Mouse (Mus musculus) embryo, embryonic 10 days (tissue): ENCODE measurements at regions not wholly inside any gene's neighbourhood (a gene's known extent, or its start where the extent isn't known, plus 50 kb on each side); places are given as distances from the start of the nearest gene placed in this dataset.

Source experiments
- DNase-seq: peaks from one replicate; pipeline ENCODE4 v3.0.0-alpha.2; 2015; ENCODE audit warnings: low spot score

GRCm38 (mm10) chr17:4198001-4198400 is 501.9 kb upstream of the Nox3 start:
- no peak for DNase-seq

GRCm38 (mm10) chr17:4199698-4200153 is 503.7 kb upstream of the Nox3 start:
- no peak for DNase-seq

- DNase-seq: no peak
Measured at GRCm38 (mm10) chr17:4201300-4201699, 505.2 kb upstream of the Nox3 start.

DNA sequence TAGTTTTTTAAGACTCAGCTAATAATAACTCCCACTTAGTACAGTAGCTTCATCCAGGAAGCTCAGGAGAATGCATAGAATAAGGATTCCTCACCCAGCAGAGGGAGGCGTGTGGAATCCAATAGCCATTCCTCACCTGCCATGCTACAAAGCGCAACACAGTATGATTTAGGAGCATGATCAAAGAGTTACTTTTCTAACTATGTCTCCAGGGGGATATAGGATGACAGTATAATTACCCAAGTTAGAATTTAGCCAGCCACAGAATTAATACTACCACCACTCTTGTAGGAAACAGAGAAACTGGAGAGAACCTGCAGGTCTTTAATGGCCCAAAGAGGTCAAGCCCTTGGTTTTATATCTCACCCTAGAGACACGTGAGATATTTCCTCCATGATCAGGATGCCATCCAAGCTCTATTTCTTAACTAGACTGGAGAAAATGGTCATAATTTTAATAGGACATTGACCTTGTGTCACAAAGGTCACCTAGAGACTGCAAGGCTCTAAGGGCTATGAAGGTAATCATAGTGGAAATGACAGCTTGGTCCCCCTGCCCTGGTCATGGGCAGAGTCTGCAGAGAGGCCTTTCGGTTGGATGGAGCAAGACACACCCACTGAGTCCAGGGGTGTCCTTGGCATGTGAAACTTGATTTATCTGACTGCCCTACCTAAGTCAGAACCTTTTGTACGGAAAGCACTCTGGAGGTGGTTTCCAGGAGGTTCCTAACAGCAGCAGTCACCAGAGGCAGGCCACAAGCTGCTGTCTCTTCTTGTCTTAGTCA is 512.3 kb upstream of the Nox3 start:
- DNase-seq: no peak

DNA sequence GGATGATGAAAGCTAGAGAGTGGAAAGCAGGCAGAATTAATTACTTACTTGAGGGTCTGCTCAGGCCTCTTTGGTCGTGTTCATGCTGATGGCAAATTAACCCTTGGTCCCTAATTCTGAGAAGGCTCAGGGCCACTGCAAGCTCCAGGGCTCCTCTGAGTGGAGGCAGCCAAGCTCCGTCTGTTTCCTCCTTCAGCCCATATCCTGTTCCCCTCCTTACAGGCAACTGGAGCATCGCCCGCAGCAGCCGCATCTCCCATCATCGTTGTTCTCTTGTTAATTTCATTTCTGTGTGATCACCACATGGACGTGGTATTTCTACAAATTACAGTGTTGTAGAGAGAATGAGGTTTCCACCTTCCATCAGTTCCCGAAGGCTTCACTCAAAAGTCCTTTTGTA is 513.6 kb upstream of the Nox3 start:
- no peak for DNase-seq

DNA sequence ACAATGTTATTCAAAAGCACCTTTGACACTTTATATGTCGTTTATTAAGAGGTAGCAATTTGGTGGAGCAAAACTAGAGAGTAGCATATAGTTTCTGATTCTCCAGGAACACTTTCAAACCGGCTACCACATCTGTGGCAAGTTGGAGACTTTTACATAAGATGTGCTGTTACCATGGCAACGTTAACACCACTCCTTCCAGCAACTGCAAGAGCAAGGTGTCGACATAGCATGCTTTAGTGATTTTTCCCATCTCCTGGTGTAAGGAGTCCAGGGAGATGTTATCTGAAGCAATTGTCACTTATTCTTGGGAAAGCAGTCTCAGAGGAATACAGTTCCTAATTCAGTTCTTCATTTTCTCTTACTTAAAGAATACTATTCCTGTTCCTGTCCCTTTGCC is 516.5 kb upstream of the Nox3 start:
- peak; percentile 24 for DNase-seq

DNA sequence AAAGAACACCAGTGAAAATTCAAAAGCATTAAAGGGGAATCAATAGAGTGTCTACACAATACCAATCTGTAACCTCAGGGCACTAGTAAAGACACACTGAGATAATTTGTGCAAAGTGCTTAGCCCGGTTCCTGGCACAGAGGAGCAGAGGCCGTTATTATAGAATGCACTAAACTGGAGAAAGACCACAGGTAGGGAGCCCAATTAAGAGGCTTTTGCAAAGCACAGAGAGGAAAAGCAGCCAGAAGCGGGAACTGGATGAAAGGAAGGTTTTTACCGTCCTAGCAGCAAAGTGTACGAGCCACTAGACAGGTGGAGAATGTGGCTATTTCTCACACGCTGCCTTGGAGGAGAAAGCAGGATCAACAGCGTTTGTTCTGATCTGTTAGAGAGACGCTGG is 518.9 kb upstream of the Nox3 start:
- no peak for DNase-seq

GRCm38 (mm10) chr17:4216203-4216602 is 520.1 kb upstream of the Nox3 start:
- DNase-seq: no peak

DNA sequence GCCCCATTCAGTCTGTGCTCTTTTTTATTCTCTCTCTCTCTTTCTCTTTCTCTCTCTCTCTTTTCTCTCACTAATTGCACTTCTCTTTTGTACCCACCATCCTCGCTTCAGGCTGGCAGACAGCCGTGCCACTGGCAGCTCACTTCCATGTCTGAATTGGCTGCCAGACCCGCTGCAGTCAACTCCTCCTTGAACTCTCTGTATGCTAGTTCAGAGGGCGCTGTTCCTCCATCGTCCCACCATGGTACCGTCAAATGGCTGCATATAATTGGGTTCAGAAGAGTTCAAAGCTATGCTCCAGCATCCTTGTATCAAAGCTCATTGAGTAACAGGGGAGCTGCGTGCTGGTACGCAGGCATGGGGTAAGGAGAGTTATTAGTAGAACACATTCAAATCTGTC is 520.7 kb upstream of the Nox3 start:
- no peak for DNase-seq

DNA sequence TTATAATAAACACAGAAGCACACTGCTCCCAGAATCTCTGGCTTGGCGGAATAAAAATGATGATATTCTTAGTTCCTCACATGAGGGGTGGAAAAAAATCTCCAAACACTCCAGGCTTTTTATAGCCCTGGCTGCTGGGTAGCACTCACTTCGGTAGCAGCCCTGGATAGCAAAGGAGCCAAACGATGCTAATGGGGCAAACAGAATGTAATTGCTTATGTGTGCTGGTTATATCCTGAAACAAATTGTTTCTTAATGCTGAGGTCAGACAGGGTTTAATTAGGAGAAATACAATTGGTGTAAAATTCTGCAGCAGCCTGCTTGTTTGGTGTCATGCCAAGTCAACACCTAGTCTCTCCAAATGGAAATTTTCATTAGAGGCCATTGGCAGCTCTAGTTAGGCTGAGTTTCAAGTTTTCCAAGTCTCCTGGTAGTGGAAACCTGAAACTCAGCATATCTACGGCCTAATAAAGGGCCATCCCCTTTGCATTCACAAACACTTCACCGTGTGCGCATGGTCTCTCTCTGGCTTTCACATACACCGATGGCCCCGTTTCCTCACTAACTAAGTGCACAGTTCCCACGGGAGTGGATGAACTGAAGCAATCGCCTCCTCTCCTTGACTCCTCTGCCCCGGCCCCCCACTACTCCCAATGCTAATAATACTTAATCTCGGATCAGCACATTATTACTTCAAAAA is 524.8 kb upstream of the Nox3 start:
- DNase-seq: no peak

DNA sequence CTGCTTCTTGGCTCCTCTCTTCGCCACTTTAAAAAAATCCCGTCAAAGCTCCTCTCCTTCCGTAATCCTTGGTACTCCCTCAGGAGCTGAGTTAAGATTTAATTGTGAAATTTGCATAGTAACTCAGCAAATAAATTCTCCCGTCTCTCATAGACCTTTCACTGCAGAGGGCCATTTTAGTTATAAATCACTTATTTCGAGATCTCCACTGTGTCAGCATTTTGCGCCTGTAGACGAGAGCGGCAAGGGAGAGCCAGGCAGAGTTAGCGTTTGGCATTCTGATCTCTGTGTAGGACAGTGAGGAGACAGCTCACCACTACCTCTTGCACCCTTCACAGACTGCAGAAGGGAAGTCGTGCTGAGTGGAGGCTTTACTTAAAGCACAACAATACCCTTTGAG is 531.8 kb upstream of the Nox3 start:
- DNase-seq: no peak

DNA sequence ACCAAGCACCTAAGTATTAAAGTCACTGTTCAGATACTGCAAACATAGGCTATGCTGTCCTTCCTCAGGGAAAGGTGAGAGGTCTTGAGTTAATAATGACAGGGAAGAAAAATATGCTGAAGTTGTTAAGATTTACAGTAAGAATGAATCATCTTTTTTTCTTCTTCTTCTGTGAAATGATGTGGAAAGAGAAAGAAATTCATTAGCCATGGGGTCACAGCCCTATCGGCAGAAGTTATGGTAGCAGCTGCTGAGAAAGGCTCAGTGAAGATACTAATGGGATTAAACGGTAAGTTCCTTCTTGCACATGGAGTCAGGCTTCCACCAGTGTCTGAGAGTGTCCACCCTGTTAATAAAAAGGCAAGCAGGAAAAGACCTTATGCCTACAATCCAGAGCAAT is 533.9 kb upstream of the Nox3 start:
- no peak for DNase-seq

GRCm38 (mm10) chr17:4250476-4250875 is 554.4 kb upstream of the Nox3 start:
- no peak for DNase-seq

- DNase-seq: no peak
Measured at GRCm38 (mm10) chr17:4265471-4265870, 569.4 kb upstream of the Nox3 start.

DNA sequence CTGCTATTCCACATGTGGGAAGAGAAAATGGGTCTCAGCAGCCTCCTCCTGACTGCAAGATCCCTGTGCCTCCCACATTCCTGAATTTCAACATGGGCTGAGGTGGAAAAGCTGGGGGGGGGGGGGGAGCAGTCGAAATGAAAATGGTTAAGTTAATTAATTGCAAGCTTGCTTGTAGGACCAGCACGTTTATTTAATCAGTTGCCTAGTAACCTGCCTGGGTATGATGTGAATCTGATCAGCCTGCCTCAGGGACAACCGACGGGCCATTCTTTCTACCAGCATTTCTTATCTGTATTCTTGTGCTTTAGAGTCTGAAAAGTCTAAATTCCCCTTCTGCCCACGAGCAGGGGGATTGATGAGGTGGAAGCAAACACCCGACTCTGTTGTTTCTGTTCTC is 569.9 kb upstream of the Nox3 start:
- DNase-seq: peak; percentile 11

DNA sequence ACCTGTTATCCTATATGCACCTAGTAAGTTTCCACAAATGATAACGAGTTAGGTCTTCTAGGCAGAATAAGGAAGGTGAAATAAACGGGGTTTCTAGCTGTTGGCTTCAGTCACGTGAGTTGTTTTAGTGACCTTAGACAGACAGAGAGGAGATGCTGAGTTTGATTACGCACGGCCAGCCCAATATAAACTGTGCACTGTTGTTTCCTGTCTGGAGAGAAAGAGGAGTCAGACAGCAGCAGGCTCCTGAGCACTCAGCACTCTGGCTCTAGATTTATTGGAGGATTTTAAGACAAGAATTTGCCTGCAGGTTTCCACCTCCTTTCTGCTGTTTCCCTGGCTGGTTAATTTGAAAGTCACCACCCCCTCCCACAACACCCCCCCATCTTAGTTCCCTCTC is 570.4 kb upstream of the Nox3 start:
- DNase-seq: peak; percentile 47

GRCm38 (mm10) chr17:4268380-4268779 is 572.3 kb upstream of the Nox3 start:
- no peak for DNase-seq

- no peak for DNase-seq
Measured at GRCm38 (mm10) chr17:4272456-4272855, 576.4 kb upstream of the Nox3 start.

GRCm38 (mm10) chr17:4276722-4277121 is 580.7 kb upstream of the Nox3 start:
- no peak for DNase-seq

- no peak for DNase-seq
Measured at GRCm38 (mm10) chr17:4278239-4278827, 582.3 kb upstream of the Nox3 start.

DNA sequence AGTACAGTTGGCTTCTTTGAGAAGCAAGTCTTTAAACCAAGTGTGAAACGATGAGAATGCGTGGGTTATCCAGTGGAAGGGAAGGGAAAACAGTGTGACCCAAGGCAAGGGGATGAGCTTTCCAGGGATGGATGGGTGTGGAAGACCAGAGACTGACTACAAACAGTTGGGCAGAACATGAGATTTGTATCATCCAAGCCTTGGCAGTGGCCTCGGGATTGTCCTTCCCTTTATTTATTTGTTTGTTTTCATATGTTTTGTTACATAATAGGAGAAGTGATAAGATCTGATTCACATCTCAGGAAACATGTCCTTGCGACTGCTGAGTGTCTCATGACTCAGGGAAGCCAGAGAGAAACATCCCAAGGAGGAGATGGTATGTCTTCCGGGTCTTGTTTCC is 585.4 kb upstream of the Nox3 start:
- no peak for DNase-seq

GRCm38 (mm10) chr17:4291418-4291817 is 595.4 kb upstream of the Nox3 start:
- no peak for DNase-seq

GRCm38 (mm10) chr17:4296521-4297155 is 600.6 kb upstream of the Nox3 start:
- DNase-seq: no peak
